Mouse (Mus musculus): ENCODE data around the gene Olfr1112. TPM values are rescaled to one million over a fixed set of nuclear protein-coding genes. Genes with fewer than 3 reads are reported as not detected.
"Not testable (repeated sequence)": the region's sequence is repeated elsewhere in the genome, so short reads cannot be mapped to it uniquely, and the experiment has no call there.

Gene Olfr1112
- not detected in 2 replicates for polyA plus RNA-seq (2015; fragmentation: Nextera tagmentation; extraction: Ambion mirVana)

GRCm38 (mm10) chr2:87187498-87187897, at the start of gene Olfr1112:
Gene Olfr1112, plus strand, starts transcription at chr2:87187798.
- Histone ChIP-seq H3K9me3 (no peaks in the 10 kb centered on the region), H3K27ac (no peak within 1 kb of the TSS)
- WGBS, result 75% methylated on average over 1 of the region's 1 CpGs

GRCm38 (mm10) chr2:87140200-87140599, 47.4 kb upstream of the Olfr1112 start, which contains the start of gene Olfr1110:
Gene Olfr1110, minus strand, starts transcription at chr2:87140300.
- WGBS, result 75% methylated on average over 1 of the region's 1 CpGs
- Histone ChIP-seq H3K4me1 (replicated peaks) (no peaks in the 10 kb centered on the region), H3K9ac (no peak within 1 kb of the TSS), H3K4me2 (replicated peaks) (no peak within 1 kb of the TSS), H3K27ac (no peak within 1 kb of the TSS), H3K27me3 (replicated peaks) (no peaks in the 10 kb centered on the region), H3K4me3 (replicated peaks) (no peak within 1 kb of the TSS), H3K36me3 (no peaks in the 10 kb centered on the region), H3K9me3 (no peaks in the 10 kb centered on the region)
- ATAC-seq, result no peak

More at GRCm38 (mm10) chr2:87187498-87187897, at the start of gene Olfr1112:
- no peak within 1 kb of the TSS for H3K4me2 ChIP-seq (replicated peaks)
- H3K36me3 ChIP-seq, result no peaks in the 10 kb centered on the region
- H3K9ac ChIP-seq, result no peak within 1 kb of the TSS
- H3K27me3 ChIP-seq (replicated peaks), result no peaks in the 10 kb centered on the region
- no peak within 1 kb of the TSS for H3K4me3 ChIP-seq (replicated peaks)
- no peaks in the 10 kb centered on the region for H3K4me1 ChIP-seq (replicated peaks)
- ATAC-seq, result no peak

DNA sequence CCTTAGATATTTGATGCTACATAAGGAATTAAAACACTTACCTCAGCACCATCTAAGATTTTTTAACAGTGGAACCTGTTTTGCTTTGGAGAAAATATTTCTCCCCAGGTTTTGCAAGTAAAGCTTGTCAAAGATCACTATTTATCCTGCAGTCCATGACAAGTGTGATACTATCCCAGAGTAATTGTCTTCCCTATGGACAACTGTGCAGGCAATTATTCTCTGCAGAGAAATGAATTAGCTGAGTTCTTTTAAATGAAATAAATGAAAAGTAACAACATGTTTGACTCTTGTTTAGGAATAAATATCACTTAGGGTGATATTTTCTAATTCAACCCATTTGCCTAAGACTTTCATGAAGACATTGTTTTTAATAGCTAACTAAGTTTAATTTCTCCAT, 35.1 kb upstream of the Olfr1112 start, which contains the start of gene Olfr1111:
Gene Olfr1111, minus strand, starts transcription at position 101 of the 400 bp plus-strand sequence.
- Histone ChIP-seq H3K27me3 (replicated peaks) (no peaks in the 10 kb centered on the region), H3K4me2 (replicated peaks) (no peak within 1 kb of the TSS), H3K4me3 (replicated peaks) (no peak within 1 kb of the TSS), H3K4me1 (replicated peaks) (no peaks in the 10 kb centered on the region), H3K9ac (no peak within 1 kb of the TSS), H3K9me3 (no peaks in the 10 kb centered on the region), H3K36me3 (no peaks in the 10 kb centered on the region), H3K27ac (no peak within 1 kb of the TSS)
- no peak for ATAC-seq

GRCm38 (mm10) chr2:87167731-87168130, 19.9 kb upstream of the Olfr1112 start:
- 79% methylated on average over 2 of the region's 2 CpGs for whole genome bisulfite sequencing
- H3K27ac ChIP-seq; H3K9ac ChIP-seq; H3K9me3 ChIP-seq; H3K4me3 ChIP-seq (replicated peaks); ATAC-seq; H3K36me3 ChIP-seq; H3K4me2 ChIP-seq (replicated peaks); H3K4me1 ChIP-seq (replicated peaks); H3K27me3 ChIP-seq (replicated peaks): not testable (repeated sequence)

- Histone ChIP-seq H3K4me1 (replicated peaks) (no peaks in the 10 kb centered on the region), H3K9me3 (no peaks in the 10 kb centered on the region), H3K27me3 (replicated peaks) (no peaks in the 10 kb centered on the region), H3K36me3 (no peaks in the 10 kb centered on the region), H3K9ac (no peak within 1 kb of the TSS), H3K4me2 (replicated peaks) (no peak within 1 kb of the TSS), H3K27ac (no peak within 1 kb of the TSS), H3K4me3 (replicated peaks) (no peak within 1 kb of the TSS)
- WGBS, result 82% methylated on average over 2 of the region's 2 CpGs
- no peak for ATAC-seq
Measured at GRCm38 (mm10) chr2:87208670-87209069, 21.1 kb downstream of the Olfr1112 start, which contains the start of gene Olfr1113. Gene Olfr1113, plus strand, starts transcription at chr2:87208970.

Other genes with a start within 250 kb of the Olfr1112 start
- not detected in 2 replicates for gene Olfr1099, start 227.1 kb upstream of the Olfr1112 start, polyA plus RNA-seq (2015; fragmentation: Nextera tagmentation; extraction: Ambion mirVana)
- gene Olfr1100, start 207.8 kb upstream of the Olfr1112 start, polyA plus RNA-seq (2015; fragmentation: Nextera tagmentation; extraction: Ambion mirVana), result not detected in 2 replicates
- gene Olfr1101, start 196.6 kb upstream of the Olfr1112 start, polyA plus RNA-seq (2015; fragmentation: Nextera tagmentation; extraction: Ambion mirVana), result not detected in 2 replicates
- not detected in 2 replicates for gene Olfr1102, start 189.4 kb upstream of the Olfr1112 start, polyA plus RNA-seq (2015; fragmentation: Nextera tagmentation; extraction: Ambion mirVana)
- not detected in 2 replicates for gene Olfr1104, start 160.7 kb upstream of the Olfr1112 start, polyA plus RNA-seq (2015; fragmentation: Nextera tagmentation; extraction: Ambion mirVana)
- not detected in 2 replicates for gene Olfr1105, start 151.3 kb upstream of the Olfr1112 start, polyA plus RNA-seq (2015; fragmentation: Nextera tagmentation; extraction: Ambion mirVana)
- gene Olfr1106, start 135.5 kb upstream of the Olfr1112 start, polyA plus RNA-seq (2015; fragmentation: Nextera tagmentation; extraction: Ambion mirVana), result not detected in 2 replicates
- not detected in 2 replicates for gene Olfr1107, start 112.0 kb upstream of the Olfr1112 start, polyA plus RNA-seq (2015; fragmentation: Nextera tagmentation; extraction: Ambion mirVana)
- gene Olfr1109, start 91.8 kb upstream of the Olfr1112 start, polyA plus RNA-seq (2015; fragmentation: Nextera tagmentation; extraction: Ambion mirVana), result not detected in 2 replicates
- gene Olfr259, start 73.2 kb upstream of the Olfr1112 start, polyA plus RNA-seq (2015; fragmentation: Nextera tagmentation; extraction: Ambion mirVana), result not detected in 2 replicates
- not detected in 2 replicates for gene Olfr1110, start 47.5 kb upstream of the Olfr1112 start, polyA plus RNA-seq (2015; fragmentation: Nextera tagmentation; extraction: Ambion mirVana)
- gene Olfr1111, start 35.2 kb upstream of the Olfr1112 start, polyA plus RNA-seq (2015; fragmentation: Nextera tagmentation; extraction: Ambion mirVana), result not detected in 2 replicates
- not detected in 2 replicates for gene Olfr1113, start 21.2 kb downstream of the Olfr1112 start, polyA plus RNA-seq (2015; fragmentation: Nextera tagmentation; extraction: Ambion mirVana)
- not detected in 2 replicates for gene Olfr1115, start 60.2 kb downstream of the Olfr1112 start, polyA plus RNA-seq (2015; fragmentation: Nextera tagmentation; extraction: Ambion mirVana)
- gene Olfr1116, start 79.7 kb downstream of the Olfr1112 start, polyA plus RNA-seq (2015; fragmentation: Nextera tagmentation; extraction: Ambion mirVana), result not detected in 2 replicates
- not detected in 2 replicates for gene Olfr1118, start 119.8 kb downstream of the Olfr1112 start, polyA plus RNA-seq (2015; fragmentation: Nextera tagmentation; extraction: Ambion mirVana)
- gene Olfr1120, start 167.0 kb downstream of the Olfr1112 start, polyA plus RNA-seq (2015; fragmentation: Nextera tagmentation; extraction: Ambion mirVana), result not detected in 2 replicates
- gene Olfr1121, start 182.1 kb downstream of the Olfr1112 start, polyA plus RNA-seq (2015; fragmentation: Nextera tagmentation; extraction: Ambion mirVana), result not detected in 2 replicates
- not detected in 2 replicates for gene Olfr1122, start 198.1 kb downstream of the Olfr1112 start, polyA plus RNA-seq (2015; fragmentation: Nextera tagmentation; extraction: Ambion mirVana)
- gene Olfr1123, start 228.8 kb downstream of the Olfr1112 start, polyA plus RNA-seq (2015; fragmentation: Nextera tagmentation; extraction: Ambion mirVana), result not detected in 2 replicates
- gene Olfr1124, start 242.5 kb downstream of the Olfr1112 start, polyA plus RNA-seq (2015; fragmentation: Nextera tagmentation; extraction: Ambion mirVana), result 0.09 TPM in 1 of 2 replicates, not detected in the other